Mouse (Mus musculus) CH12.LX (cell line): Measurements from ENCODE around the gene Wwp2. TPM values are rescaled to one million over a fixed set of nuclear protein-coding genes. Genes with fewer than 3 reads are reported as not detected.

Experiments used
- DNase-seq: peaks from one replicate; pipeline ENCODE4 v3.0.0-alpha.2; 2013; ENCODE audit errors: extremely low read depth
- H3K27ac ChIP-seq: 2 replicates; pipeline ENCODE4 v1.5.1; 2012; ENCODE audit warnings: low read depth, mild to moderate bottlenecking, control low read depth, moderate library complexity; ENCODE audit not compliant: insufficient read depth
- H3K27me3 ChIP-seq: replicated peaks from 2 replicates; pipeline ENCODE3; 2012; ENCODE audit warnings: inconsistent platforms
- H3K36me3 ChIP-seq, 2 experiments: replicated peaks in 1 of 2; 2 replicates each; pipeline versions ENCODE3 to v1.6.1; 2012; ENCODE audit warnings: inconsistent platforms in 1 of 2, low read length in 1 of 2, mild to moderate bottlenecking in 1 of 2, mixed read lengths in 1 of 2, moderate library complexity in 1 of 2; ENCODE audit not compliant: control insufficient read depth in 1 of 2, insufficient read depth in 1 of 2
- H3K4me1 ChIP-seq, 2 experiments: 2 replicates each; pipeline ENCODE4 v1.6.1; 2012; ENCODE audit warnings: inconsistent platforms in 1 of 2, moderate library complexity in 1 of 2; ENCODE audit not compliant: insufficient read depth in 2 of 2, control insufficient read depth in 1 of 2
- H3K4me2 ChIP-seq: 2 replicates; pipeline ENCODE4 v1.6.1; 2012; ENCODE audit warnings: low read depth, mild to moderate bottlenecking, control low read depth; ENCODE audit not compliant: poor library complexity, insufficient read depth, severe bottlenecking
- H3K4me3 ChIP-seq, 3 experiments: fragments of 150-350 bp in 1 of 3; sonication (generic) in 1 of 3; replicated peaks in 1 of 3; 2 replicates each; pipeline versions ENCODE3 to v1.5.1; 2011 to 2012; ENCODE audit warnings: low read depth in 2 of 3, low read length in 2 of 3, mild to moderate bottlenecking in 2 of 3, moderate library complexity in 2 of 3, control low read depth in 1 of 3, improper control_type of control experiment in 1 of 3, inconsistent platforms in 1 of 3, mixed read lengths in 1 of 3; ENCODE audit not compliant: poor library complexity in 1 of 3
- H3K79me2 ChIP-seq: replicated peaks from 2 replicates; pipeline ENCODE4 v1.6.1; 2012; ENCODE audit warnings: mild to moderate bottlenecking, moderate library complexity; ENCODE audit not compliant: control insufficient read depth, poor library complexity, insufficient read depth, severe bottlenecking; ENCODE audit errors: extremely low read depth
- H3K9ac ChIP-seq: 2 replicates; pipeline ENCODE4 v1.6.1; 2012; ENCODE audit warnings: low read depth, mild to moderate bottlenecking, control low read depth, moderate library complexity; ENCODE audit not compliant: insufficient read depth
- H3K9me3 ChIP-seq: replicated peaks from 2 replicates; pipeline ENCODE3; 2012; ENCODE audit warnings: low read length, inconsistent platforms, mixed read lengths
- CHD1 ChIP-seq: IDR thresholded peaks from 2 replicates; pipeline ENCODE4 v1.6.1; 2012; ENCODE audit warnings: low read depth, low read length, improper control_type of control experiment, inconsistent platforms
- CHD2 ChIP-seq: IDR thresholded peaks from 2 replicates; pipeline ENCODE4 v1.6.1; 2011; ENCODE audit warnings: low read length, improper control_type of control experiment
- E2F4 ChIP-seq: IDR thresholded peaks from 2 replicates; pipeline ENCODE4 v1.6.1; 2011; ENCODE audit warnings: low read depth, low read length, improper control_type of control experiment; ENCODE audit not compliant: insufficient replicate concordance
- ELF1 ChIP-seq: IDR thresholded peaks from 2 replicates; pipeline ENCODE4 v1.6.1; 2014; ENCODE audit warnings: low read depth, mild to moderate bottlenecking, inconsistent platforms, low read length, improper control_type of control experiment
- HCFC1 ChIP-seq: IDR thresholded peaks from 2 replicates; pipeline ENCODE4 v1.6.1; 2012; ENCODE audit warnings: low read depth, mild to moderate bottlenecking, inconsistent platforms, low read length, improper control_type of control experiment
- JUN ChIP-seq: IDR thresholded peaks from 2 replicates; pipeline ENCODE4 v1.6.1; 2011; ENCODE audit warnings: low read depth, mild to moderate bottlenecking, low read length, improper control_type of control experiment, moderate library complexity; ENCODE audit not compliant: insufficient read depth
- MAX ChIP-seq: IDR thresholded peaks from 2 replicates; pipeline ENCODE4 v1.6.1; 2011; ENCODE audit warnings: low read length, improper control_type of control experiment
- MXI1 ChIP-seq: IDR thresholded peaks from 2 replicates; pipeline ENCODE4 v1.6.1; 2011; ENCODE audit warnings: mild to moderate bottlenecking, low read depth, low read length, improper control_type of control experiment
- MYC ChIP-seq: IDR thresholded peaks from 2 replicates; pipeline ENCODE4 v1.6.1; 2011; ENCODE audit warnings: low read depth, mild to moderate bottlenecking, improper control_type of control experiment, low read length
- NELFE ChIP-seq: IDR thresholded peaks from 2 replicates; pipeline ENCODE4 v1.6.1; 2011; ENCODE audit warnings: low read depth, low read length, improper control_type of control experiment
- PAX5 ChIP-seq: IDR thresholded peaks from 2 replicates; pipeline ENCODE4 v1.6.1; 2012; ENCODE audit warnings: low read length, inconsistent platforms, mixed read lengths
- POLR2A ChIP-seq: IDR thresholded peaks from 2 replicates; pipeline ENCODE4 v1.6.1; 2011; ENCODE audit warnings: low read depth, mild to moderate bottlenecking, improper control_type of control experiment, low read length
- POLR2AphosphoS2 ChIP-seq: IDR thresholded peaks from 2 replicates; pipeline ENCODE4 v1.6.1; 2011; ENCODE audit warnings: low read depth, low read length, improper control_type of control experiment
- SIN3A ChIP-seq: IDR thresholded peaks from 2 replicates; pipeline ENCODE4 v1.6.1; 2012; ENCODE audit warnings: low read length, improper control_type of control experiment, inconsistent platforms
- SMC3 ChIP-seq: IDR thresholded peaks from 2 replicates; pipeline ENCODE4 v1.6.1; 2011; ENCODE audit warnings: low read depth, low read length, improper control_type of control experiment
- TBP ChIP-seq: conservative IDR thresholded peaks from 2 replicates; pipeline ENCODE4 v1.6.1; 2011; ENCODE audit warnings: low read depth, low read length, improper control_type of control experiment
- TCF12 ChIP-seq: IDR thresholded peaks from 2 replicates; pipeline ENCODE4 v1.6.1; 2014; ENCODE audit warnings: low read depth, mild to moderate bottlenecking, inconsistent platforms, low read length, improper control_type of control experiment
- UBTF ChIP-seq: IDR thresholded peaks from 2 replicates; pipeline ENCODE4 v1.6.1; 2012; ENCODE audit warnings: low read depth, mild to moderate bottlenecking, inconsistent platforms, low read length, improper control_type of control experiment, moderate library complexity
- ZC3H11A ChIP-seq: IDR thresholded peaks from 2 replicates; pipeline ENCODE4 v1.6.1; 2012; ENCODE audit warnings: low read depth, mild to moderate bottlenecking, inconsistent platforms, low read length, improper control_type of control experiment
- ZMIZ1 ChIP-seq: IDR thresholded peaks from 2 replicates; pipeline ENCODE4 v1.6.1; 2012; ENCODE audit warnings: low read depth, mild to moderate bottlenecking, inconsistent platforms, low read length, improper control_type of control experiment
- dilution Hi-C: fragments of 300-500 bp; cut with MboI; formaldehyde crosslinking; loops from 2 replicates; pipeline ENCODE4 v1.14.3; 2020; ENCODE audit warnings: low sequenced_read_pairs; ENCODE audit not compliant: extremely low pct_unique_long_range_greater_than_20kb, extremely low pct_ligation_motif_present
- in situ Hi-C: fragments of 300-500 bp; cut with MboI; formaldehyde crosslinking; loops from 3 replicates; pipeline ENCODE4 v1.14.3; 2019; ENCODE audit warnings: low sequenced_read_pairs, low pct_ligation_motif_present, low pct_unique_long_range_greater_than_20kb, mixed read lengths
- polyA plus RNA-seq: library from polyadenylated mRNA; unstranded; fragments of >175 nt; gene quantifications from 2 replicates; pipeline ENCODE4 v1.2.1, GENCODE M21; 2012; ENCODE audit warnings: low read depth; ENCODE audit not compliant: insufficient read length
- total RNA-seq, 2 experiments: library from RNA; depleted of rRNA; stranded (reverse); fragments of 300-350 nt in 1 of 2; fragments of >200 nt in 1 of 2; gene quantifications; 2 replicates each; pipeline ENCODE4 v1.2.3; 2012 to 2014

Gene Wwp2
- total and polyA plus RNA-seq, 3 experiments: 13.5 to 30.3 (median 20.7) TPM

DNA sequence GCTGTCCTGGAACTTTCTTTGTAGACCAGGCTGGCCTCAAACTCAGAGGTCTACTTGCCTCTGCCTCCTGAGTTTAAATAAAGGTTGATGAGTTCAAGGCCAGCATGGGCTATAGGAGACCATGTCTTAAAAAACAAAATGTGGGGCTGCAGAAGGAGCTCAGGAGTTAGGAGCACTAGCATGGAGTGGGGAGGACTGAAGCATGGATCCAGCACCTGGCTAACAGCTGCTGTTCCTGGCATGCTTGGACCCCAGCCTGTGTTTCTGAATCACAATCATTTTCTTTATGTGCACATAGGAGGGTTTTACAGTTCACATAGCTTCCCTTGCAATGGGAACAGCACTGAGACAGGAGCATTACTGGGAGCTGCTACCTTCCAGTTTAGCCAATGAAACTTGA lies 11.5 kb downstream of the Wwp2 start:
- Histone ChIP-seq H3K4me2 (no peak overlapping the region), H3K27ac (no peak overlapping the region), H3K4me1 (peaks cover 0 to 18% of the 10 kb centered on the region in 2 experiments; a peak in 2 of 4 replicates), H3K9me3 (no peaks in the 10 kb centered on the region), H3K4me3 (no peak overlapping the region), H3K9ac (no peak overlapping the region), H3K27me3 (no peaks in the 10 kb centered on the region), H3K79me2 (no peaks in the 10 kb centered on the region), H3K36me3 (peaks cover under 1 to 30% of the 10 kb centered on the region in 2 experiments)
- no peak for DNase-seq
- dilution Hi-C loops: no loop called here
- TF ChIP-seq ELF1 (no peak), TBP (no peak), UBTF (no peak), CHD2 (no peak), TCF12 (no peak), JUN (no peak), SMC3 (no peak), PAX5 (no peak), POLR2A (no peak), ZMIZ1 (no peak)
- in situ Hi-C loops: loop anchor here (10.0 kb wide), 1 partner anchor 47 kb away; no protein-coding TSS in a partner anchor

DNA sequence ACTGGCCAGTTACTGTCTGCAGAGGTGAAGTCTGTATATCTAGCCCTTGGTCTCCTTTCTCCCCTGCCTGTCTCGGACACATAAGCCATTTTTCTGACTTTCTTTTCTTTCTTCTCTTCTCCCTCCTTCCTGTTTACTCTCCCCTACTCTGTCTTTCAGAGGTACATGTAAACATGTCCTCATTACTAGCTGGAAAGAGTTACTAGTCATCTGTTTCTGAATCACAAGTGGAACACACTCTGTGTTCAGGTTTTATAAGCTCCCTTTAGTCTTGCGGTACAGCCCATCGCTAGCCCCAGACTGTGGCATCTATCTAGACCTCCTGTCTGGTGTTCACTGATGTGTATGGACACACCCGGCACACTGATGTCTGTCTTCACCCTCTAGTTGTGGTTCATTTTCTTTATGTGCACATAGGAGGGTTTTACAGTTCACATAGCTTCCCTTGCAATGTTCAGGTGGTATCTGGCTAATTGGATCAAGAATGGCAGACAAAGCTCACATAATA lies 12.3 kb downstream of the Wwp2 start:
- dilution Hi-C loops (no loop called here), in situ Hi-C loops (loop anchor here (10.0 kb wide), 1 partner anchor 46 kb away; no protein-coding TSS in a partner anchor)
- no peak overlapping the region for H3K27ac ChIP-seq
- H3K36me3 ChIP-seq: peaks cover 6 to 34% of the 10 kb centered on the region in 2 experiments
- no peak overlapping the region for H3K9ac ChIP-seq
- no peaks in the 10 kb centered on the region for H3K27me3 ChIP-seq
- no peak overlapping the region for H3K4me3 ChIP-seq
- H3K79me2 ChIP-seq: no peaks in the 10 kb centered on the region
- no peak for DNase-seq
- H3K4me2 ChIP-seq: no peak overlapping the region
- H3K4me1 ChIP-seq: peaks cover 0 to 11% of the 10 kb centered on the region in 2 experiments; a peak in 2 of 4 replicates
- H3K9me3 ChIP-seq: no peaks in the 10 kb centered on the region
- no peak for TF ChIP-seq SIN3A
- no peak for TF ChIP-seq MXI1
- TF ChIP-seq JUN: no peak
- TF ChIP-seq POLR2AphosphoS2: no peak
- no peak for TF ChIP-seq CHD1

DNA sequence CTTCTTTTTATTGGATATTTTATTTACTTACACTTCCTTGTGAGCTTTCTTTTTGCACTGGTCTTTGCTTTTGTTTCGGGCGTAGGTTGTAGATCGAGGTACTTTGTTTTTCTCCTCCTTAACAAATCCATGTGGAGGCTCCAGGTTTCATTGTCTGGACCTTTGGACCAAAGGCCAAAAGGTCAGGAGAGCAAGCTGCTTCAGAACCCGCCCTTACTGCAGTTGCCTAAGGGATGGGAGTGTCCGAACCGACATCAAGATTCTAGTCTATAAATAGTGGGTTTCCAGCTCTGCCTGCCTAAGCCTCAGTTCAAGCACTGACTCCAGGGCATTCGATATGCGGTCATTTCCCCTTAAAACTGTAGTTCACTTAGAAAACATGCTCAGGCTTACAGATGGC lies 13.0 kb downstream of the Wwp2 start:
- Histone ChIP-seq H3K4me2 (no peak overlapping the region), H3K79me2 (no peaks in the 10 kb centered on the region), H3K27ac (no peak overlapping the region), H3K9ac (no peak overlapping the region), H3K36me3 (peaks cover 11 to 39% of the 10 kb centered on the region in 2 experiments), H3K9me3 (no peaks in the 10 kb centered on the region), H3K4me3 (no peak overlapping the region), H3K4me1 (peaks cover 0 to 9% of the 10 kb centered on the region in 2 experiments; a peak in 1 of 4 replicates), H3K27me3 (no peaks in the 10 kb centered on the region)
- in situ Hi-C loops (loop anchor here (10.0 kb wide), 1 partner anchor 46 kb away; no protein-coding TSS in a partner anchor), dilution Hi-C loops (no loop called here)
- no peak for DNase-seq
- no peak for TF ChIP-seq ZMIZ1
- TF ChIP-seq MAX: no peak
- TF ChIP-seq TBP: no peak
- TF ChIP-seq E2F4: no peak
- TF ChIP-seq NELFE: no peak
- no peak for TF ChIP-seq ZC3H11A
- TF ChIP-seq MYC: no peak
- no peak for TF ChIP-seq HCFC1
